Mouse (Mus musculus): ENCODE measurements around the gene Fam104a.
A peak's percentile ranks its signal among the peaks of the same experiment; 100 is the strongest.

The Fam104a gene

DNA sequence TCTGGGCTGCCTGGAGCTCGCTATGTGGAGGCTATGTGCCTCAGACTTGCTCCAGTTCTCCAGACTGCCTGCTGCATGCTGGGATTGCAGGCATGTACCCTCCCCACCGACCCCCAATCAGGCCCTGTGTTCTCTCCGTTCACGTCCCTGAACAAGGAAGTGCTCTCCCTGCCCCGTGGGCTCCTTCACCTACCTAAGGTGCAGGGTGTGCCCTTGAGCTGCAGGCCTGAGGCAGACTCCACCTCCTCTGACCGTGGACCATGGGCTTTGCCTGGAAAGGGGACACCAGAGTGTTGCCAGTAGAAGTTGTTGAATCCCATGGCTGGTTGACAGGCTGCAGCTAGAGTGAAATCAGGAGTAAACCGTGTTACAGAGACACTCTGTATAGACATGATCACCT lies 15.7 kb upstream of the Fam104a start:
- DNase-seq, result no peak

- peak; percentile 19 for DNase-seq
These were observed 14.1 kb upstream of the Fam104a start for GRCm38 (mm10) chr11:113698013-113698545.

DNA sequence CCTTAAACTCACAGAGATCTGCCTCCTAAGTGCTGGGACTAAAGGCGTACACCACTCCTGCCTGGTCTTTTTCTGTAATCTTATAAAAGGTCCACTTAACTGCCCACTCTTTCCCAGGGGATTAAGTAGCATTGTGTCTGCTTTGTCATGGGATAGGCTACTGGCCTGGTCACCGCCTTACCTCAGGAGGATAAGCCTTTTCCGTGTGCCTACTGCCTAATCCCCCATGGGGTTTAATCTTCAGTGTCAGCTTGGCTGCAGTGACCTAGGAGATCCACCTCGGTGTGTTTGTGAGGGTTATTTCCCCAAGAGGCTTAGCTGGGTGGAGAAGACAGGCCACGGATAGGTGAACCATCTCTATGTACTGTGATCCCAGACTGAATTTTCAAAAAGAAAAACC lies 13.6 kb upstream of the Fam104a start:
- DNase-seq, result no peak

GRCm38 (mm10) chr11:113691851-113692250 lies 7.9 kb upstream of the Fam104a start:
- DNase-seq, result no peak

DNA sequence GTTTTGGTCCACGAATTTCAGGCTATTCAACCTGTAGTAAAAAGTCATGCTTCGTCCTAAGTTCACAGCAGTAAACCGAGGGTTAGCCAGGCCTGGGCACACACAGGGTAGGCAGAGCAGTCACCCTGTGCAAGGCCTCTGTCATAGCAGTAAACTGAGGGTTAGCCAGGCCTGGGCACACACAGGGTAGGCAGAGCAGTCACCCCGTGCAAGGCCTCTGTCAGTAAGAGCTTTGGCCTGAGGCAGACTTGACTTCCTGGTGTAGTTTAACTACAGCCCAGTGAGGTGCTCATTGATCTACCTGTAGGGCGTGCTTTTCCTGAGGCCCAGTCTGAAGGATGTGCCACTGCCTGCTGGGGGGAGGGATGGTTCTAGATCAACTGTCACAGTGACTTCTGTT lies 7.4 kb upstream of the Fam104a start:
- no peak for DNase-seq

DNA sequence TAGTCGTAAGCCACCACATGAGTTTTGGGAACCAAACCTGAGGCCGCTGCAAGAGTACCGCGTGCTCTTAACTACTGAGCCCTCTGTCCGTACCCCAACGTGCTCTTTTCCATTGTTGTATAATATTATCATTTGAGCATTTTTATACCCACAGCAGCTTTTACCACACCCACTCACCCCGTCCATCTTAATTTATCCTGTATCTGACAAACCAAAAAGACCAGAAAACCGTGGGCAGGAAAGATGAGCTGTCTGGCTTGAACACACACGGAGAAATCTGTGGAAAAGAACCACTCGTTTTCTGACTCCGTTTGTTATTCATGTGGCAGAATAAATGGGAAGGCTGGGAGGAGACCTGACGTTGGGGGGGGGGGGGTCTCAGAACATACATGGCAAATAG lies 6.6 kb upstream of the Fam104a start:
- no peak for DNase-seq

GRCm38 (mm10) chr11:113687031-113687430 lies 3.1 kb upstream of the Fam104a start:
- DNase-seq, result no peak

- DNase-seq, result no peak
These were observed 912 bp upstream of the Fam104a start for GRCm38 (mm10) chr11:113684707-113685426.

GRCm38 (mm10) chr11:113683627-113683956 lies 363 bp downstream of the Fam104a start:
- DNase-seq, result no peak

DNA sequence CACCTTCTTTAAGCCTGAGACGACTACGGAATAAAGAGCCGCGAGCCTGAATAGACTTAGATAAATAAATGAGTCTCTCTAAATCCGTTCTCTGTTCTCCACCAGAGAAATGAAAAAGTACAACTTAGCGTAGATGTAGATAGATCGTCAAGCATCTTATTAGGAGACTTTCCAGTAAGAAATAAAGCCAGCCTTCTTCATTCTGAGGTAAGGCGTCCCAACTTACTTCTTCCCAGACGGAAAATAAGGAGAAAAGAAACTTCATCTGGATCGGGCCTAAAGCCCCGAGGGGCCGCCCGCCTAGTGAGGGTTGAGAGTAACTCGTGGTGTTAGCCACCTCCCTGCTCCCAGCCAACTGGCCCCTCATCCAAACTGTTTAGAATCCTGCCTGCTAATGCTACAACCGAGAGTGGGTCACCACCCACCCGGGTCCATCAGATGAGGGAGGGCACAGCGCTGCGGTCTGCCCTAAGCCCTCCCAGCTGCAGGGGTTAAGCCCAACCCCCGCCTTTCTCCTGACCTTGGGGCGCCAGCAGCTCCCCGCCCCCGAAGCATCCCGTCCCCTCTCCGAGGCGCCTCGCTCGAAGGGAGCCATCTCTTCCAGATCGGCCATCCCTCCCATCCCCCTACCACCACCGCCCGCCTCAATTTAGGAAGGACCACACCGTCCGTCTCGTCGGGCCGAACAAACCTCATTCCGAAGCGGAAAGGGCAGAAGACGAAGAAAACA lies 893 bp downstream of the Fam104a start:
- DNase-seq, result peak; percentile 90

DNA sequence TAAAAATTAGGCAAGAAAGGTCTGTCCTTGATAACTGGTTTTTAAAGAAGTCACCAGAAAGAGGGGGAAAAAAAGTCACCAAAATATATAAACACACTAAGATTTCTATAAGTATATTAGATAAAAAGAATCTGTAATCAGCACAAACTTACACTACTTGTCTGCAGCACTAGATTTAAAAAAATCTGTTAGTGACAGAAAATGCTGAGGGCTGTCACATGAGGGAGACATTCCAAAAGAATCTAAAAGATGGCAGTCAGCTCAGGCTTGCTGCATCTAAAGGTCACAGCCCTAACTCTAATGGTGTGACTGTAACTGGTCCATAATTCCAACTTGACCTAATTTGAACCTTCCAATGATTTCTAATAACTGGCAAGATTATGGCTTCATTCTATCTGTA lies 2.0 kb downstream of the Fam104a start:
- no peak for DNase-seq

- DNase-seq, result peak; percentile 82
These were observed 3.0 kb downstream of the Fam104a start for GRCm38 (mm10) chr11:113680954-113681353.

- DNase-seq, result no peak
These were observed 5.6 kb downstream of the Fam104a start for GRCm38 (mm10) chr11:113678373-113678772.

DNA sequence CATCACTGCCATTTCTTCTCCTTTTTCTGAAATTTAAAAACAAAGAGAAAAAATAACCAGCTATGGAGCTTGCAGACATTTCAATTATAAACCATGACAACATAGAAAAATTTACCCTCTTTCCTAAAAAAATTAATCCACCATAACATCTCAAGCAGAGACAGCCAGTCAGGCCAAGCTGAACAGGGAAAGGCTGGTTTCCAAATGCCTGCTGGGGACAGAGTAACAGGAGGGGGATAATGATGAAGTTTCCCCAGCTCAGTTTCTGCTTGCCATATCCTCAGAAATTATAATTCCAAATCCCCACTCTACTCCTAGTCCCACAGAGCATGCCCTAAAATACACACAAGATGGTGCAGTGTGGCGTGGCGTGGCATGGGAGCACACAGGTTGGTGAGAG lies 6.6 kb downstream of the Fam104a start:
- DNase-seq, result no peak

- DNase-seq, result no peak
These were observed 7.1 kb downstream of the Fam104a start for GRCm38 (mm10) chr11:113676847-113677246.

- DNase-seq, result no peak
These were observed 9.4 kb downstream of the Fam104a start for GRCm38 (mm10) chr11:113674595-113674994.

DNA sequence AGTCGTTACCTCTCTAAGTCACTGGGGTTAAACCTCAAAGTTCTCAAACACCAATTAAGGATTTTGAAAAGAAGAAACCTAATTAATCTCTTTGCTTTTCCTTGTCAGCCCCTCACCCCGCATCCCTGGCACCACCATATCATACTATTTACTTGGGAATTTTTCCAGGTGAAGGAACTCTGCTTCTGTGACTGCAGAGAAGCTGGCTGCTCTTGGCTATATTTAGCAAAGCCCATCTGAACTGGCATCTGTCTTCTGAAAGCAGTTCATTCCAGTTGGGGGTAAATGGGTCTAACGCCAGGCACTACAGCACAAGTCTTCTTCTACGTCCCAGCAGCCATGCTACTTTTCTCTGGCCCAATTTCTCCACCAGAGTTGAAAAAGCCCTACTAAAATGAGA lies 10.3 kb downstream of the Fam104a start:
- DNase-seq, result no peak

DNA sequence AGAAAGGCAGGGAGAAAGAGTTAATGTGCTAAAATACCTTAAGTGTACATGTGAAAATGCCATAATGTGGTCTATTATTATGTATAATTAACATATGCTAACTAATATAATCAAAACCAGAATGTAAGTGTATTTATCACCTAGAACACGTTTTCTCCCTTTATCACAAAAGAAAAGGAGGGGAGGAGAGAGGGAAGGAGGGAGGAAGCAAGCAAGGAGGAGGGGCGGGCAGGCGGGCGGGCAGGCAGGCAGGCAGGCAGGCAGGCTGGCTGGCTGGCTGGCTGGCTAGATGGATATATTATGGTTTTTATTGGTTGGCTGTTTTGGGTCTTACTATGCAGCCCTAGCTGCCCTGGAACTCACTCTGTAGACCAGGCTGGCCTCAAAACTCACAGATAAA lies 14.2 kb downstream of the Fam104a start:
- no peak for DNase-seq

DNA sequence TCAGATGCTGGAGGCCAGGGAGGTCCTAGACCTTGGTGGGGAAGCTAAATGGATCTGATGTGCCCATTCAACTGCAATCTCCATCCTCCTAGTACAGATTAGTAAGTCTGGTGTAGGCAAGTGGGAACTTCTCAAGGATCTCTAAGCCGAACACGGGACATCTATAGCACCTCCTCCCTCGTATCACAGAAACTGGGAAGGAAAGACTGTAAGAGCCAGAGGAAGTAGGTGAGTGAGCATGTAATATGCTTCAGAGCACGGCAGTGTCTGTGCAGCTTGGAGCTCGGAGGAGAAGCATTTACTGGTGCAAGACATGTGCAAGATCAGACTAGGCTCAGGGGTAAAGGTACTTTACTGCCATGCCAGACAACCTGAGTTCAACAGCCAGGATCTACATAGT lies 15.1 kb downstream of the Fam104a start:
- no peak for DNase-seq

GRCm38 (mm10) chr11:113667704-113668103 lies 16.3 kb downstream of the Fam104a start:
- no peak for DNase-seq

DNA sequence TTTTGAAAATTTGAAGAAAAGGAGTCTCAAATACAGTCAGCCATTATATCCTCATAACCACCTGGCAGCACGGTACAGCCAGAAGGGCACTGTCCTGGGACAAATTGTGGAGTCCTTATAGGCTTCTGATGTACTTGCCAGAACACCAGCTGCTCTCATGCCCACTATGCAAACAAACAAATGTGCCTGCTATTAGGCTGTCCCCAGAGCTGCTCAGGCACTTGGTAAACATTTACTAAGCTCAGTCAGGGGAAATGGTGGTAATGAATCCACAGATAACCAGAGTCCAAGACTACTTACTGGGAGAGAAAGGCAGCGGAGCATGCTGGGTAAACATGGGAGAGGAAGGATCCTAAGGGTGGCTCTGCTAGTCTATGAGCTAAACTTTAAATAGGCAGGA lies 16.8 kb downstream of the Fam104a start:
- no peak for DNase-seq

- peak; percentile 47 for DNase-seq
These were observed 17.3 kb downstream of the Fam104a start for GRCm38 (mm10) chr11:113666648-113667047.

DNA sequence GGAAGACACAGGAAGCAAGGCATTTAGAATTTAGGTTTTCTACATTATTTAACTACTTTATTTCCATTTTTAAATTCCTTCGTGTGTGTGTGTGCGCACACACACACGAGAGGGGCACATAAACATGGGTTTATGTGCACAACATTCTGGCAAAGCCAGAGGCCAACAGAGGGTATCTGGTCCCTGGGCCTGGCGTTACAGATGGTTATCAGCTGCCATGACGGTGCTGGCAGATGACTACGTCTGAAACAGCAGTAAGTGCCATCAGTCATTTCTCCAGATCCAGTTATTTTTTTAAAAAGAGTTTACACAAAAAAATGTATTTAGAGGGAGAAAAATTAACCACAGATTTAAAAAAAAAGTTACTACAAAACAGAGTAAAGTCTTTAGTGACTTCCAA lies 17.8 kb downstream of the Fam104a start:
- peak; percentile 68 for DNase-seq

DNA sequence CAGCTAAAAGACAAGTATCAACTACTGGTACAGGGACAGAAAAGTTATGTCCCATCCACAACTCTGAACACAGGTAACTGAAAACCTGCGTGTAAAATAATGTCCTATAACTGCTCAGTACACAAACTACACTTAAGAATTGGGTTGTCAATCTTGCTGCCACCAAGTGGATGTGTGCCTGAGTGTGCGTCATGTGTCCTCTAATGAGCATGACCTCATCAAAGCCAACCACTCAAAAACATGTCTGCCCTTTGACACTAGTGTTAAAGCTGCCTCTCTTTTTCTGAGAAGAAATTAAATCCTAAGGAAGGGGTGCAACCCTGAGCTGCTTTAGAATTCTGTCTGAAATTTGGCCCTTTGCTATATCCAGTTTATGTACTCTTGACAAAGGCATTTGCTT lies 19.7 kb downstream of the Fam104a start:
- DNase-seq, result no peak
